Mouse (Mus musculus) urinary bladder, adult 2 months (tissue): Measurements from ENCODE around the gene 4930518I15Rik. TPM values are rescaled to one million over a fixed set of nuclear protein-coding genes. Genes with fewer than 3 reads are reported as not detected.
"Not testable (repeated sequence)": the region's sequence is repeated elsewhere in the genome, so short reads cannot be mapped to it uniquely, and the experiment has no call there.

Experiments used
- DNase-seq: peaks from one replicate; pipeline ENCODE4 v3.0.0; 2022; ENCODE audit warnings: low spot score
- polyA plus RNA-seq: library from polyadenylated mRNA; depleted of rRNA; stranded (reverse); fragments of >200 nt; gene quantifications from 2 replicates; pipeline ENCODE4 v1.2.3, GENCODE M21; 2012; rRNA removed

The 4930518I15Rik gene
- polyA plus RNA-seq, result 3.7 and 3.9 TPM in 2 replicates

GRCm38 (mm10) chr2:156857835-156858234 is at the start of gene 4930518I15Rik:
4930518I15Rik (minus strand) TSS chr2:156857946.
- no peak for DNase-seq

- not testable (repeated sequence) for DNase-seq
Observed at GRCm38 (mm10) chr2:156905931-156906330, 48.2 kb upstream of the 4930518I15Rik start.

- no peak for DNase-seq
Observed at GRCm38 (mm10) chr2:156904976-156905717, 47.4 kb upstream of the 4930518I15Rik start.

GRCm38 (mm10) chr2:156903367-156903766 is 45.6 kb upstream of the 4930518I15Rik start:
- DNase-seq, result no peak

GRCm38 (mm10) chr2:156902411-156902810 is 44.7 kb upstream of the 4930518I15Rik start:
- DNase-seq, result not testable (repeated sequence)

- no peak for DNase-seq
Observed at GRCm38 (mm10) chr2:156901883-156902282, 44.1 kb upstream of the 4930518I15Rik start.

- DNase-seq, result no peak
Observed at GRCm38 (mm10) chr2:156901344-156901743, 43.6 kb upstream of the 4930518I15Rik start.

GRCm38 (mm10) chr2:156899184-156899583 is 41.4 kb upstream of the 4930518I15Rik start:
- DNase-seq, result no peak

- DNase-seq, result no peak
Observed at GRCm38 (mm10) chr2:156898374-156898773, 40.6 kb upstream of the 4930518I15Rik start.

GRCm38 (mm10) chr2:156897034-156897433 is 39.3 kb upstream of the 4930518I15Rik start:
- DNase-seq, result no peak

GRCm38 (mm10) chr2:156896384-156896914 is 38.7 kb upstream of the 4930518I15Rik start:
- no peak for DNase-seq

- DNase-seq, result no peak
Observed at GRCm38 (mm10) chr2:156894496-156895265, 36.9 kb upstream of the 4930518I15Rik start.

- no peak for DNase-seq
Observed at GRCm38 (mm10) chr2:156892821-156893220, 35.1 kb upstream of the 4930518I15Rik start.

GRCm38 (mm10) chr2:156892240-156892639 is 34.5 kb upstream of the 4930518I15Rik start:
- DNase-seq, result no peak

GRCm38 (mm10) chr2:156888490-156888889 is 30.7 kb upstream of the 4930518I15Rik start:
- no peak for DNase-seq

- DNase-seq, result no peak
Observed at GRCm38 (mm10) chr2:156887017-156887416, 29.3 kb upstream of the 4930518I15Rik start, which contains the start of gene Sla2. Sla2 (minus strand) TSS chr2:156887192.

- no peak for DNase-seq
Observed at GRCm38 (mm10) chr2:156886084-156886631, 28.4 kb upstream of the 4930518I15Rik start.

- DNase-seq, result not testable (repeated sequence)
Observed at GRCm38 (mm10) chr2:156885666-156886065, 27.9 kb upstream of the 4930518I15Rik start.

- no peak for DNase-seq
Observed at GRCm38 (mm10) chr2:156884396-156885211, 26.9 kb upstream of the 4930518I15Rik start.

GRCm38 (mm10) chr2:156882431-156883001 is 24.8 kb upstream of the 4930518I15Rik start:
- DNase-seq, result no peak

GRCm38 (mm10) chr2:156879541-156879940 is 21.8 kb upstream of the 4930518I15Rik start:
- DNase-seq, result no peak
